Mouse (Mus musculus) forebrain, embryonic 14.5 days (tissue): Measurements from ENCODE around the gene Wipf3. TPM values are rescaled to one million over a fixed set of nuclear protein-coding genes. Genes with fewer than 3 reads are reported as not detected.
A peak's percentile ranks its signal among the peaks of the same experiment; 100 is the strongest.

ENCODE experiments used
- ATAC-seq: fragments of 200-750 bp; cut with Nextera tagmentation; 2 replicates; pipeline ENCODE4 v1.8.0; 2017; ENCODE audit warnings: mild to moderate bottlenecking, moderate library complexity
- DNase-seq: peaks from one replicate; pipeline ENCODE4 v3.0.0-alpha.2; 2015; ENCODE audit warnings: low spot score
- H3K27ac ChIP-seq: fragments of 300-500 bp; sonication (generic); 2 replicates; pipeline ENCODE4 v1.5.1; 2014; ENCODE audit warnings: low read depth, mild to moderate bottlenecking, control low read depth, low read length, moderate library complexity
- H3K27me3 ChIP-seq: fragments of 300-500 bp; sonication (generic); replicated peaks from 2 replicates; pipeline ENCODE4 v1.6.1; 2014; ENCODE audit warnings: low read length, control low read depth, mixed read lengths; ENCODE audit not compliant: control insufficient read depth, insufficient read depth
- H3K36me3 ChIP-seq: fragments of 300-500 bp; sonication (generic); 2 replicates; pipeline ENCODE4 v1.6.1; 2014; ENCODE audit warnings: low read length, control low read depth; ENCODE audit not compliant: control insufficient read depth, insufficient read depth
- H3K4me1 ChIP-seq: fragments of 300-500 bp; sonication (generic); 2 replicates; pipeline ENCODE4 v1.6.1; 2014; ENCODE audit warnings: antibody characterized with exemption, low read length, control low read depth; ENCODE audit not compliant: control insufficient read depth, insufficient read depth
- H3K4me2 ChIP-seq: fragments of 300-500 bp; sonication (generic); 2 replicates; pipeline ENCODE4 v1.6.1; 2014; ENCODE audit warnings: mild to moderate bottlenecking, control low read depth, low read length
- H3K4me3 ChIP-seq: fragments of 300-500 bp; sonication (generic); 2 replicates; pipeline ENCODE4 v1.5.1; 2014; ENCODE audit warnings: low read depth, low read length, control low read depth
- H3K9ac ChIP-seq: fragments of 300-500 bp; sonication (generic); 2 replicates; pipeline ENCODE4 v1.6.1; 2014; ENCODE audit warnings: mild to moderate bottlenecking, low read length, control low read depth, moderate library complexity
- H3K9me3 ChIP-seq: fragments of 300-500 bp; sonication (generic); replicated peaks from 2 replicates; pipeline ENCODE4 v1.6.1; 2016; ENCODE audit warnings: low read length, control low read depth, mixed read lengths; ENCODE audit not compliant: control insufficient read depth
- WGBS: fragments of 180-500 bp; shearing (Covaris S2); extraction: QIAGEN DNeasy Blood & Tissue Kit; methylation state at CpG from one replicate; pipeline ENCODE4 v1.1.7; 2014; 5-methylcytosine and 5-hydroxymethylcytosine counted together
- polyA plus RNA-seq: library from polyadenylated mRNA; unstranded; fragments of >200 nt; fragmentation: Nextera tagmentation; extraction: Ambion mirVana; gene quantifications from 2 replicates; pipeline ENCODE4 v1.2.1, GENCODE M21; 2014

Wipf3 gene
- polyA plus RNA-seq, 1 experiment from 2014 or later: 2.6 TPM

DNA sequence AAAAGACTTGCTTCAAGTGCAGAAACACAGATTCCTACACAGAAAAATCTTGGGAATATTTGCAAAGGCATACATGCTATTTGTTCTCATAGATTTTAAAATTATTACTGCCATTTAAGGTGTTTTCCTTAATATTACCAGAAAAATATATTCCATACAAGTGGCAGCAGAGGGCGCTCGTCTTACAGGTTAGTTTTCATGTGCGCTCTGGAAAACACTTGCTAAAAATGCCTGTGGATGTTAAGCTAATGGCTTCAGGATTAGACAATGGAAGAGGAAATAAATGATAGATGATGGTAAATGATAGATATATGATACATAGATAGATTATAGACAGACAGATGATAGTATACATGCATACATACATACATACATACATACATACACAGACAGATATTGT is 37.6 kb upstream of the Wipf3 start:
- peak; percentile 26; the same call in 1 of the 2 replicates for ATAC-seq
- WGBS: 1% methylated on average over 3 of the region's 3 CpGs
- H3K4me1 ChIP-seq: no peaks in the 10 kb centered on the region
- H3K36me3 ChIP-seq: no peaks in the 10 kb centered on the region
- H3K27me3 ChIP-seq: no peaks in the 10 kb centered on the region
- no peak overlapping the region for H3K9ac ChIP-seq
- H3K27ac ChIP-seq: no peak overlapping the region
- H3K4me3 ChIP-seq: no peak overlapping the region
- peak; percentile 93 for DNase-seq
- no peak overlapping the region for H3K4me2 ChIP-seq
- no peaks in the 10 kb centered on the region for H3K9me3 ChIP-seq

DNA sequence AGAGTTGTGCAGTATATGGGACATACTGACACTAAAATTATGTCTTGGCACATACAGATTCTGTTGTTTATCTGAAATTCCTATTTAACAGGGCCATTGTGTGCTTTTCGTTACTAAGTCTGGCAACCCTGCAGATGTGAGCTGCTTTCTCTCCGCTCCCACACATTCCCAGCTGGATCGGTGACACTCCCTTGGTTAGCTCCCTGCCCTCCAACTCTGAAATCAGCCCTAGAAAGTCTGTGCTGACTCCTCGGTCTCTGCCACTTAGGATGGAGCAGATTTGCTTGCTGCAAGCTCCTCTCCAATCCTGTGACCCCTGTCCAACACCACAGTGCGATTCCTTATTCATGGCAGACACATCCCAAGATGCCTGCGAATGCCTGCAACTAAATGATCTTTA is 35.5 kb upstream of the Wipf3 start:
- Histone ChIP-seq H3K36me3 (no peaks in the 10 kb centered on the region), H3K9me3 (no peaks in the 10 kb centered on the region), H3K4me3 (no peak overlapping the region), H3K27me3 (no peaks in the 10 kb centered on the region), H3K27ac (no peak overlapping the region), H3K9ac (no peak overlapping the region), H3K4me1 (no peaks in the 10 kb centered on the region), H3K4me2 (no peak overlapping the region)
- WGBS: 82% methylated on average over 6 of the region's 6 CpGs
- no peak for ATAC-seq
- no peak for DNase-seq

- no peak overlapping the region for H3K27ac ChIP-seq
- DNase-seq (peak; percentile 51), ATAC-seq (no peak)
- peaks cover 6% of the 10 kb centered on the region; the same call in 1 of the 2 replicates for H3K4me1 ChIP-seq
- WGBS: 37% methylated on average over 11 of the region's 11 CpGs
- no peak overlapping the region for H3K4me2 ChIP-seq
- H3K9me3 ChIP-seq: no peaks in the 10 kb centered on the region
- H3K36me3 ChIP-seq: no peaks in the 10 kb centered on the region
- H3K4me3 ChIP-seq: no peak overlapping the region
- no peaks in the 10 kb centered on the region for H3K27me3 ChIP-seq
- no peak overlapping the region for H3K9ac ChIP-seq
Observed at GRCm38 (mm10) chr6:54399194-54399923, 30.0 kb upstream of the Wipf3 start.

DNA sequence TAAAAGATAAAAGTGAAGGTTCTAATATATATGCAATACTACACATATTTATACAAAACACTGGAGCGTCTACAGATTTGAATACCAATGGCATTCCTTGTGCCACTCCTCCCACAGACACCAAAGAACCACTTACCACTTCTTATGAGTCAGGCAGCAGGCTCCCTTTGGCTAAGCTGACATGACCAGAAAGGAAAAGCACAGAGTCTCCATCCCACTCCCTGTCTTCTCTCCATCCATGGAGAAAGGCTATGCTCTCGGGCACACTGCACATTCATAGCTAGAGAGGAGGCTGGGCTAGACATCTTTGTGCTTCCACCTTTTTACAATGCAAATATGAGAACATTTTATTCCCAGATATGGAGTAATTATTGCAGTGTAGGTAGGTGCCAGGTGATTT is 27.9 kb upstream of the Wipf3 start:
- Histone ChIP-seq H3K27ac (no peak overlapping the region), H3K36me3 (no peaks in the 10 kb centered on the region), H3K27me3 (no peaks in the 10 kb centered on the region), H3K4me1 (peaks cover 6% of the 10 kb centered on the region; the same call in 1 of the 2 replicates), H3K4me2 (no peak overlapping the region), H3K9ac (no peak overlapping the region), H3K4me3 (no peak overlapping the region), H3K9me3 (no peaks in the 10 kb centered on the region)
- WGBS: 68% methylated on average over 2 of the region's 2 CpGs
- ATAC-seq: no peak
- DNase-seq: no peak

GRCm38 (mm10) chr6:54404916-54405315 is 24.5 kb upstream of the Wipf3 start:
- DNase-seq: no peak
- Histone ChIP-seq H3K9ac (no peak overlapping the region), H3K36me3 (no peaks in the 10 kb centered on the region), H3K27ac (no peak overlapping the region), H3K4me2 (no peak overlapping the region), H3K27me3 (no peaks in the 10 kb centered on the region), H3K4me1 (peaks cover under 1% of the 10 kb centered on the region; the same call in 1 of the 2 replicates), H3K4me3 (no peak overlapping the region), H3K9me3 (no peaks in the 10 kb centered on the region)
- no peak for ATAC-seq
- 60% methylated on average over 2 of the region's 2 CpGs for WGBS

GRCm38 (mm10) chr6:54406116-54406515 is 23.3 kb upstream of the Wipf3 start:
- Histone ChIP-seq H3K27me3 (no peaks in the 10 kb centered on the region), H3K4me2 (no peak overlapping the region), H3K9me3 (no peaks in the 10 kb centered on the region), H3K4me1 (no peaks in the 10 kb centered on the region), H3K4me3 (no peak overlapping the region), H3K27ac (no peak overlapping the region), H3K36me3 (no peaks in the 10 kb centered on the region), H3K9ac (no peak overlapping the region)
- DNase-seq: no peak
- 73% methylated on average over 5 of the region's 5 CpGs for WGBS
- no peak for ATAC-seq

GRCm38 (mm10) chr6:54409271-54409670 is 20.1 kb upstream of the Wipf3 start:
- WGBS: 55% methylated on average over 6 of the region's 6 CpGs
- no peaks in the 10 kb centered on the region for H3K27me3 ChIP-seq
- H3K27ac ChIP-seq: no peak overlapping the region
- ATAC-seq (no peak), DNase-seq (no peak)
- no peaks in the 10 kb centered on the region for H3K36me3 ChIP-seq
- H3K4me3 ChIP-seq: no peak overlapping the region
- H3K9ac ChIP-seq: no peak overlapping the region
- H3K9me3 ChIP-seq: no peaks in the 10 kb centered on the region
- no peak overlapping the region for H3K4me2 ChIP-seq
- no peaks in the 10 kb centered on the region for H3K4me1 ChIP-seq

- H3K9me3 ChIP-seq: no peaks in the 10 kb centered on the region
- 87% methylated on average over 4 of the region's 4 CpGs for WGBS
- H3K27ac ChIP-seq: no peak overlapping the region
- H3K27me3 ChIP-seq: no peaks in the 10 kb centered on the region
- no peak overlapping the region for H3K4me3 ChIP-seq
- DNase-seq: no peak
- no peak for ATAC-seq
- no peaks in the 10 kb centered on the region for H3K36me3 ChIP-seq
- H3K4me1 ChIP-seq: no peaks in the 10 kb centered on the region
- no peak overlapping the region for H3K4me2 ChIP-seq
- no peak overlapping the region for H3K9ac ChIP-seq
Observed at GRCm38 (mm10) chr6:54410451-54410850, 19.0 kb upstream of the Wipf3 start.

- no peak overlapping the region for H3K4me2 ChIP-seq
- H3K9ac ChIP-seq: no peak overlapping the region
- 82% methylated on average over 8 of the region's 8 CpGs for WGBS
- ATAC-seq (no peak), DNase-seq (no peak)
- no peaks in the 10 kb centered on the region for H3K4me1 ChIP-seq
- H3K27ac ChIP-seq: no peak overlapping the region
- H3K36me3 ChIP-seq: no peaks in the 10 kb centered on the region
- no peak overlapping the region for H3K4me3 ChIP-seq
- H3K9me3 ChIP-seq: no peaks in the 10 kb centered on the region
- no peaks in the 10 kb centered on the region for H3K27me3 ChIP-seq
Observed at GRCm38 (mm10) chr6:54411591-54411990, 17.8 kb upstream of the Wipf3 start.
